Mouse (Mus musculus) C2C12 (cell line): ENCODE data around the gene Kctd5.

Source experiments
- CTCF ChIP-seq: IDR thresholded peaks from one replicate; pipeline ENCODE4 v1.5.1; 2011; ENCODE audit not compliant: control insufficient read depth, insufficient read depth, insufficient read length
- MAX ChIP-seq: IDR thresholded peaks from one replicate; pipeline ENCODE4 v1.6.1; 2011; ENCODE audit warnings: mild to moderate bottlenecking, control low read depth
- MYOD1 ChIP-seq: IDR thresholded peaks from one replicate; pipeline ENCODE4 v1.6.1; 2011; ENCODE audit warnings: low read depth; ENCODE audit not compliant: control insufficient read depth, insufficient read length
- USF1 ChIP-seq: IDR thresholded peaks from one replicate; pipeline ENCODE4 v1.6.1; 2011; ENCODE audit warnings: low read depth, mild to moderate bottlenecking, control low read depth, moderate library complexity

GRCm38 (mm10) chr17:23998383-23998782, 74.9 kb downstream of the Kctd5 start:
- TF ChIP-seq CTCF (no peak), MAX (no peak), USF1 (no peak), MYOD1 (peak; percentile 62)
